Mouse (Mus musculus) liver, embryonic 14.5 days (tissue): ENCODE results near the gene Slc4a8.

Experiments used
- CTCF ChIP-seq: IDR thresholded peaks from 2 replicates; pipeline ENCODE4 v1.5.1; 2016; ENCODE audit warnings: antibody characterized with exemption, low read depth, control low read depth
- EP300 ChIP-seq: IDR thresholded peaks from 2 replicates; pipeline ENCODE4 v1.6.1; 2016; ENCODE audit warnings: antibody characterized with exemption, low read depth

GRCm38 (mm10) chr15:100717933-100718332 is 43.6 kb upstream of the Slc4a8 start:
- TF ChIP-seq CTCF (no peak), EP300 (no peak)
